Mouse (Mus musculus): Measurements from ENCODE around the gene 9030025P20Rik. TPM values are rescaled to one million over a fixed set of nuclear protein-coding genes. Genes with fewer than 3 reads are reported as not detected.

9030025P20Rik gene
- 15.1 and 15.4 TPM in 2 replicates for polyA plus RNA-seq (2012; rRNA removed)

DNA sequence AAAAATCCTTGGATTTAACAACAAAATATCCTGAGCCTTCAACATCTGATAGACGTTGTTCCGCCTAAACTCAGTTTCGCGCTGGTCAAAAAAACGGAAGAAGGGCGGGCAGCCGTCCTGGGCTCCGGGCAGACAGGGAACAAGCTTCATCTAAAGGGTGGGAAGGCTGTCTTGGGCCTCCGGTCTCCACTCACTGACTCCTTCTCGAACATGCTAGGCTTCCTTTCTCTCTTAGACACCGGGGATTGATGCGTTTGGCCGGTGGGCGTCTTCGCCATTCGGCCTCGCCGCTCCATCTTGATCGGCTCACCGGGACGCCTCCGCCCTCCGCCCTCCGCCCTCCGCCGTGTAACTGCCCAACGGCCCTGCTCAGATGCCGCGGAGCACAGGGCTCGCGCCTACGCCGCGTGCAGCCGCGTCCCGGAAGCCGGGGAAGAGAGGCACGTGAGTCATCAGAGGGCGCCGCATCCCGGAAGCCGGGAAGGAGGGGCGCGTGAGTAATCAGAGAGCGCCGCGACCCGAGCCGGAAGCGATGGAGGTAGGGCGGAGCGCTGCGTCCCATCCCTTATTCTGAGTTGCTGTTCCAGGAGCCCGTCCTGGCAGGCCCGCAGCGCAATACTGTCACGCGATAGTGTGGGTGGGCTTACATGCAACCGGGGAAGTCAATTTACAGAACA, at the start of gene 9030025P20Rik, which contains the start of gene Gm3417:
9030025P20Rik (plus strand) TSS at position 107 of the 677 bp plus-strand sequence.
Gm3417 (minus strand) TSS at position 429 of the 677 bp plus-strand sequence.

GRCm38 (mm10) chr17:14943009-14943728, 35.1 kb upstream of the 9030025P20Rik start, which contains the start of the genes Wdr27 and 1600012H06Rik:
TSS of gene Wdr27 (minus strand) at chr17:14943158.
TSS of gene 1600012H06Rik (plus strand) at chr17:14943184.

DNA sequence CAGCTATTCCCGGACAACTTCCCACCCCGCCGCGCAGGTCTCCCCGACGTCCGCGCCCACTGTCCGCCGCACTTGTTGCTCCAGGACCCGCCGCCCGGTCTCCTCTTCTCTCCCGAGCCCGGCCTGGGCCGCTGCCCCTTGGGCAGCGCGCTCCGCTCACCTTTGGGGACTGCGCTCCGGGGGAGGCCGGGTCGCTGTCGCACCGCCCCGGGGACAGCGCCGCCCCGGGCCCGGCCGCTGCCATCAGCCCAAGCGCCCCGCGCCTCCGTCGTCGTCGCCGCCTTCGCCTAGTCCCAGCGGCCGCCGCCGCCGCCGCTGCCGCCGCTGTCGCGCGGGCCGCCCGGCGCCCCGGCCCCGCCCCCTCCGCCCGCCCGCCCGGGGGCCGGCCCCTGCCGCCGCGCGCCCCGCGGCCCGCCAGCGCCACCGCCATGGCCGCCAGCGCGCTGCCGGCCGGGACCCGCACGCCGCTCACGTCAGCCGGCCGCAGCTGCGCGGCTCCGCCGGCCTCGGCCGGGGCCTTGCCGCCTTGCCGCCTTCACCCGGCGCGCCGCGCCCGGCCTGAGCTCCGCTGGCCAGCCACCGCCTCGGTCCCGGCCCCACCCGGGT, 17.2 kb upstream of the 9030025P20Rik start, which contains the start of gene Phf10:
Phf10 (minus strand) TSS at position 323 of the 606 bp plus-strand sequence.

GRCm38 (mm10) chr17:15009706-15010413, 31.6 kb downstream of the 9030025P20Rik start, which contains the start of gene Gm3435:
TSS of gene Gm3435 (plus strand) at chr17:15010176.

Other genes with a start within 250 kb of the 9030025P20Rik start
- gene Wdr27, start 35.3 kb upstream of the 9030025P20Rik start, polyA plus RNA-seq (2012; rRNA removed): 5.1 and 7.3 TPM in 2 replicates
- gene 1600012H06Rik, start 35.3 kb upstream of the 9030025P20Rik start, polyA plus RNA-seq (2012; rRNA removed): 21.7 and 23.6 TPM in 2 replicates
- 70.7 and 73.0 TPM in 2 replicates for gene Phf10, start 17.2 kb upstream of the 9030025P20Rik start, polyA plus RNA-seq (2012; rRNA removed)
- 0.17 and 0.28 TPM in 2 replicates for gene Gm3417, start 322 bp downstream of the 9030025P20Rik start, polyA plus RNA-seq (2012; rRNA removed)
- gene Gm3435, start 31.7 kb downstream of the 9030025P20Rik start, polyA plus RNA-seq (2012; rRNA removed): 5.1 and 6.2 TPM in 2 replicates
- 80.5 TPM in 2 replicates for gene Ermard, start 62.7 kb downstream of the 9030025P20Rik start, polyA plus RNA-seq (2012; rRNA removed)
- gene Tcte3, start 63.0 kb downstream of the 9030025P20Rik start, polyA plus RNA-seq (2012; rRNA removed): 0.30 and 0.33 TPM in 2 replicates
- gene Gm3448, start 63.1 kb downstream of the 9030025P20Rik start, polyA plus RNA-seq (2012; rRNA removed): 4.1 and 4.5 TPM in 2 replicates

All from central nervous system, embryonic 18 days (tissue).